Mouse (Mus musculus) stomach, adult 2 months (tissue): ENCODE data around the gene Zbed5. TPM values are rescaled to one million over a fixed set of nuclear protein-coding genes. Genes with fewer than 3 reads are reported as not detected.

Experiments used
- polyA plus RNA-seq: library from polyadenylated mRNA; depleted of rRNA; stranded (reverse); fragments of >200 nt; gene quantifications from 2 replicates; pipeline ENCODE4 v1.2.3, GENCODE M21; 2012; rRNA removed

Gene Zbed5
- 0.40 and 0.51 TPM in 2 replicates for polyA plus RNA-seq

DNA sequence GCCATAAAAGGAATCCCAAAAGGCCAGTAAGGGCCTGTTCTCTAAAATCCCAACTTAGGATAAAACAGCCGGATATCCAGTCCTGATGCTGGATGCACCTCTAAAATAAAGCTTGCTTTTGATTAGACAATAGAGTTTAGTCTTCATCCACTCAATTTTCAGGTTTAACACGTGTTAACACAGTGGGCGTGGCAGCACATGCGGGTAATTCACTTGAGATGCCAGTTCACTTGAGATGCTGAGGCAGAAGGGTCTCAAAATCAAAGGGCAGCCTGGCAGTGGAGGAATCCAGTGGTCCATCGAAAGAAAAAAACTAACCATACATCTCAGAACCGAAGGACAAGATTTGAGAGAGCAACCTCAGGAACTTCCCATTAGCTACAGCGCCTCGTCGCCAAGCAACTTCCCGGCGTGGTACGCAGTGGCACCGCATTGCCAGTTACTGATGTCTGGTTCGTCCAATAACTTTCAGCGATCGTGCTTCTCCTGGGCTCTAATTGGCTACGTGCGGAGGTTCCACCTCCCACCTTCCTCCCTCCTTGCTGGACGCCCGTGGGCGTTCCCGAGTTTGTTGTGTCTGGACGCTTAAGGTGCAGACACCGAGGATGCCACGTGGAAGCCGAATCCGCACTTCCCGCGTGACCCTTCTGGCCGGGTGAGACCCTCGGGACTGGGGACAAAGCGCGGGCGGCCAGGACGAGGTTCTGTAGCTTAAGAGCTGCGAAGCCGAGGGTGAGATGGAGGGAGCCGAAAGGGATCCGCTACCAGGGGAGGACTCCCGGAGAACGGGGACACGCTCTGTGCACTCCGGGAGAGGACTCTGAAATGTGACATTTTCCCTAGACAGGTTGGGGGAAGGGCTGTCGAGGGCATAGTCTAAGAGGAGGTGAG is at the start of gene Zbed5:
Gene Zbed5, plus strand, starts transcription at position 526 of the 891 bp plus-strand sequence.

DNA sequence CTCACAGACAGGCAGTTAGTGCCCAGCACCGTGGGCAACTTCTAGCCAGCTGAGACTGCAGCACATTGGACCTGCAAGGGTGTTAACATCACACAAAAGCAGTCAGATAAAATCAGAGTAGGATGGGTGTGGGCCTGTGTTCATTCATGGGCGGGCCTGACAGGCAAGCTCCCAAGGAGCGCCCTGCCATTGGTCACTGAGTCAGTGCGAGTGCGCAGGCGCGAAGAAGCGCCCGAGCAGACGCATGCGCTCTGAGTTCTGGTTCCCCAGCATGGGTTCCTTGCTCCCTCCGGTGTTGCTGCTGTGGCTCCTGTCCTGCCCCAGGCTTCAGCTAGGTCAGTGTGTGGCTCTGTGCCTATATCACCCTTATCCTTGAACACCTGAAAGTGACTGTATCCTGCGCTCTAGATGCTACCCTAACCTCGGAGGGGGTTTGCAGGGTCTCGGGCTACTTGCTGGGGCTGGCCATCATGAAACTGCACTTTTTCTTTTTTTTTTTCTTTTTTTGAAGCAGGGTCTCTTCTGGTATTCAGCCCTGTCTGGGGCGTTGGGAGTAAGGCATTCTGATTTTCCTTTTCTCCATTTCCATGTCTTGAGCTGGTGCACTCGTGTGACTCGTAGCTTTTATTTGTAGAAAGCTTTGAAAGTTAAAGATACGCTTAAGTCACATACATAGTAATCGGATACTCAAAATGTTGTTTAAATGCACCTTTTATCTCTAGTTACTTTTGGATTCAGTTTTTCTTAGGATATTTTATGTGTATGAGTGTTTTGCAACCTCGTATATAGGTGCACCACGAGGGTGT is 48.6 kb upstream of the Zbed5 start, which contains the start of gene Sumf2:
Gene Sumf2, plus strand, starts transcription at position 235 of the 806 bp plus-strand sequence.

DNA sequence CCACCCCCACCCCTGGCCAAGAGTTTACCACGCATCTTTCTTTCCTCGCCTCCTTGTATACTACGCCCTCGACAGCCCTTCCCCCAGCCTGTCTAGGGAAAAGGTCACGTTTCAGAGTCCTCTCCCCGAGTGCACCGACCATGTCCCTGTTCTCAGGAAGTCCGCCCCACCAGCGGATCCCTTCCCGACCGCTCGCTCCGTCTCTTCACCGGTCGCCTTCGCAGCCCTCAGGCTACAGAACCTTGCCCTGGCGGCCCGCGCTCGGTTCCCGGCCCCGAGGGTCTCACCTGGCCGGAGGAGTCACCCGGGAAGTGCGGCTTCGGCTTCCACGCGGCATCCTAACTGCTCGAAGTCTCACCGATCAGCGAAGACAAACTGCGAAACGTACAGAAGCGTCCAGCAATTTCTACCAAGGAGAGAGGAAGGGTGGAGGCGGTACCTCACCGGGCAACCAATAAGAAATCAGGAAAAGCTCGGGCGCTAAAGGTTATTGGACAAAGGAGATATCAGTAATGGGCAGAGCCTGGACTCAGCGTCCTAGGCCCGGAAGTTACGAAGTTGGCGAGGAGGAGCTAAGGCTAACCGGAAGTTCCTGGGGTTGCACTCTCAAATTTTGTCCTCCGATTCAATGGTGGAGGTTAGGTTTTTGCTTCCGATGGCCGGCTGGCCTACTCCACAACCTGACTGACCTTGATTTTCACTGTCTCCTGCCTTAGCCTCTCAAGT is 8.4 kb upstream of the Zbed5 start, which contains the start of gene Chchd2:
Gene Chchd2, minus strand, starts transcription at position 560 of the 726 bp plus-strand sequence.

DNA sequence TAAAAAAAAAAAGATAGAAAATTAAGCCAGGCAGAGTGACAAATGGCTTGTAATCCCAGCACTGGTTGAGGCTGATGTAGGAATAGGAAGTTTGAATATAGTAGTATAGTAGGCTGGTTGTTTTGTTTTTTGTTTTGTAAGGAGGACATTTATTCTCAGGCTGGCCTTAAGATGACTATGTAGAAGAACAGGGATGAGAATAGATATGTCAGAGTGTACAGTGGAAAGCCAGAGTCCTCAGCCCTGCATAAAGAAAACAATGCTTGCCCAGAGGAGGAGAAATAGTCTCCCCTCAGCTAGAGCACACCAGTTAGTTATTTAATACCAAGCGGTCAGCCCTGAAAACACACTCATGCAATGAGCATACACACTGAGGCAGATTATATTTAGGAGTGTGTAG is 2.9 kb downstream of the Zbed5 start, which contains the start of gene Phkg1:
Gene Phkg1, minus strand, starts transcription at position 101 of the 400 bp plus-strand sequence.

DNA sequence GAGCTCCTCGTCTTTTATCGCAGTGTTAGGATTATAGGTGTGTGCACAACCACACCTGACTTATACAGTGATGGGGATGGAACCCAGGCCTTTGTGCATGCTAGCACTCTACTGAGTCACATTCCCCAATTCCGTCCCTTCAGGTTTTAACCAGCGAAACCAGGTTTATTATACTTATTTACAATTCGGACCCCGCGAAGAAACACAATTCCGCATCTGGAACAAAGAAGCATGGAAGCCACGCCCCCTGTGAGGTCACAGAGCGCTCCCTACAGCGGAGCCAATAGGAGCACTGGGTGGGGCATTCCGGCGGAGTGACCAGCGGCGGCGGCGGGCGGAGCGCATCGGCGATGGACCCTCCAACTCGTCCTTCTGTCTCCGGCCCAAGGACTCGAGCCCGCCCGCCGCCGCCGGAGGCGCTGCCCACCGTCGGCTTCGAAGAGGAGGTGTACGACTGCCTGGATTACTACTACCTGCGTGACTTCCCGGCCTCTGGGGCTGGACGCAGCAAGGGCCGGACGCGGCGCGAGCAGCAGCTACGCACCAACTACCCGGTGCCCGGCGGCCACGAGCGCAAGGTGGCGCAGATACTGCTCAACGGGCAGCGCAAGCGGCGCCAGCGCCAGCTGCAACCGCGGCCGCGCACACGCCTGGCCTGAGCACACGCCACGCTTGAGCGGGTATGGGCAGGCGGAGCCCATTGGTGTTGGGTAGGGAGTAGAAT is 12.9 kb downstream of the Zbed5 start, which contains the start of gene Nupr1l:
Gene Nupr1l, plus strand, starts transcription at position 299 of the 724 bp plus-strand sequence.

DNA sequence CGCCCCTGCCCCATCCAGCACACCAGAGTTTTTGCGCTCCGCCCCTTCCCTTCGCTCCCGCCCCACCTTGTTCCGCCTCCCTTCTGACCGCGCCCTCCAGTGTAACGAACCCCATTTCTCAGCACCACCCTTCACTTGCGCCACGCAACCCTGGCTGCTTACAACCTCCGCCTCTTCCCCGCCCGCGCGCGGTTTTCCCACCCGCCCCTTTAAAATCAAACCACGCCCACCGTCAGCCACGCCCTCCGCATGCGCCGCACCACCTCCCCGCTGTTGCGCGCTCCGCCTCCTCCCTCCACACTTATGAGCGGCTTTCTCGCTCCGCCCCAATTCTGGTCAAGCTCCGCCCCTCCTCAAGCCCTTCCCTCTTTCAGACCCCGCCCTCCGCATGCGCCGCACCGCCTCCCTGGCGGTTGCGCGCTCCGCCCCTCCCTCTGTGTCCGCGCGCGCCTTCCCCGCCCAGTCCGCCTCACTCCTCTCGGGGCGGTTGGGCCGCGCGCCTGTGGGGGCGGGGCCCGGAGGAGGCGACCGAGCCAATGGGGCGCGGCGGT is 46.0 kb downstream of the Zbed5 start, which contains the start of gene Vkorc1l1:
Gene Vkorc1l1, plus strand, starts transcription at position 476 of the 551 bp plus-strand sequence.

Other genes starting within 250 kb of the Zbed5 start
- 0.32 and 0.35 TPM in 2 replicates for gene Zfp11, start 225.6 kb upstream of the Zbed5 start, polyA plus RNA-seq
- not detected in 2 replicates for gene Sept14, start 187.2 kb upstream of the Zbed5 start, polyA plus RNA-seq
- gene Mrps17, start 180.2 kb upstream of the Zbed5 start, polyA plus RNA-seq, result 30.9 and 37.4 TPM in 2 replicates
- 13.1 and 16.2 TPM in 2 replicates for gene Nipsnap2, start 170.7 kb upstream of the Zbed5 start, polyA plus RNA-seq
- gene Psph, start 108.3 kb upstream of the Zbed5 start, polyA plus RNA-seq, result 11.9 and 13.8 TPM in 2 replicates
- gene Sumf2, start 48.7 kb upstream of the Zbed5 start, polyA plus RNA-seq, result 5.2 and 5.6 TPM in 2 replicates
- 1,057 and 2,189 TPM in 2 replicates for gene Chchd2, start 8.3 kb upstream of the Zbed5 start, polyA plus RNA-seq
- gene Phkg1, start 2.8 kb downstream of the Zbed5 start, polyA plus RNA-seq, result 0.41 and 0.74 TPM in 2 replicates
- gene Nupr1l, start 12.8 kb downstream of the Zbed5 start, polyA plus RNA-seq, result 3.4 and 4.2 TPM in 2 replicates
- gene Vkorc1l1, start 46.2 kb downstream of the Zbed5 start, polyA plus RNA-seq, result 3.9 and 6.9 TPM in 2 replicates
- gene Gusb, start 107.3 kb downstream of the Zbed5 start, polyA plus RNA-seq, result 9.3 and 9.4 TPM in 2 replicates
- gene Asl, start 133.5 kb downstream of the Zbed5 start, polyA plus RNA-seq, result 11.9 and 15.0 TPM in 2 replicates
- 2.5 and 2.9 TPM in 2 replicates for gene Crcp, start 133.6 kb downstream of the Zbed5 start, polyA plus RNA-seq
- gene Tpst1, start 177.6 kb downstream of the Zbed5 start, polyA plus RNA-seq, result 6.8 and 7.0 TPM in 2 replicates
- gene Kctd7, start 249.1 kb downstream of the Zbed5 start, polyA plus RNA-seq, result 1.4 and 2.8 TPM in 2 replicates